Mouse (Mus musculus): Measurements from ENCODE around the gene Cacnb1. TPM values are rescaled to one million over a fixed set of nuclear protein-coding genes. Genes with fewer than 3 reads are reported as not detected.

Cacnb1 gene
- polyA plus RNA-seq, 1 experiment from 2014 or later: 41.5 TPM

GRCm38 (mm10) chr11:97979824-97980495, 42.9 kb downstream of the Cacnb1 start:
- Histone ChIP-seq H3K27ac (replicated peaks) (no peak overlapping the region), H3K9me3 (no peaks in the 10 kb centered on the region), H3K27me3 (peaks cover 10% of the 10 kb centered on the region), H3K36me3 (no peaks in the 10 kb centered on the region), H3K9ac (replicated peaks) (no peak overlapping the region), H3K4me1 (no peaks in the 10 kb centered on the region), H3K4me2 (replicated peaks) (no peak overlapping the region), H3K4me3 (no peak overlapping the region)
- WGBS: 69% methylated on average over 10 of the region's 10 CpGs
- no peak for ATAC-seq (replicated peaks)

DNA sequence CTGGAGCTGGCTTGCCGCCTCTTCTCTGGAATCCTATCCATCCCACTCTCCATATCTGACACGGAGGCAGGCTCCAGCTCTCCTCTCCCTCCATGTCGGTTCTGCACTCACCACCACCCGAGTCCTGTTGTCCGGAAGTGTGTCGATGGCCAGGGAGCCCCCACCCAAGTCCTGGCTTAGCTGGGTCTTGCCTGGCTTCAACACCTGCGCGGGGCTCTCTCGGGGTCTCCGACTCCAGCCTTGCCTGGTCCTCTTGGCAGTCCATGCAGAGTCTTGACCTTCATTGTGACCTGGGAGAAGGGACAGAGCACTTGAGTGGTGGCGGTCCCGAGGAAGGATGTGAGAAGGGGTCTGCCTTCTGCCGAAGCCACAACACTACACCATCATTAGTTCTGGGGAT, 44.4 kb downstream of the Cacnb1 start:
- no peaks in the 10 kb centered on the region for H3K9me3 ChIP-seq
- H3K4me2 ChIP-seq (replicated peaks): no peak overlapping the region
- 87% methylated on average over 13 of the region's 13 CpGs for WGBS
- H3K9ac ChIP-seq (replicated peaks): no peak overlapping the region
- ATAC-seq (replicated peaks): no peak
- H3K27ac ChIP-seq (replicated peaks): no peak overlapping the region
- no peaks in the 10 kb centered on the region for H3K4me1 ChIP-seq
- H3K27me3 ChIP-seq: no peaks in the 10 kb centered on the region
- H3K36me3 ChIP-seq: no peaks in the 10 kb centered on the region
- no peak overlapping the region for H3K4me3 ChIP-seq

DNA sequence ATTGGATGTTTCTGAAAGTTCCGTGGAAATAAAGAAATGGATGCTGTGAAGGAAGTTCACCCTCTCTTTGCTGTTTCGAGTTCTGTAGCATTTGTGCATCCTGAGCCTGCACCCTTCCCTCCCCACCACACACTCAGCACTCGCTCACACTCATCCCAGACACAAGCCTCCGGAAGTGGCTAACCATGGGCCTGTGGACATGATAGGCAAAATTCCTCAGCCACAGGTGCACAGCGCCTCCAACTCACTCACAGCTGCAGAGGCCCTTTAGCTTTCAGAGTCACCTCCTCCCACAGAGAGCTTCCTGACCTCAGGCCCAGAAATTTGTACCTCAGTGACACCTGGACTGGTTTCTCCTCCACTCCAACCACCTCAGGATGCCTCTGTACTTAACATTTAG, 45.0 kb downstream of the Cacnb1 start:
- H3K27ac ChIP-seq (replicated peaks): no peak overlapping the region
- ATAC-seq (replicated peaks): no peak

DNA sequence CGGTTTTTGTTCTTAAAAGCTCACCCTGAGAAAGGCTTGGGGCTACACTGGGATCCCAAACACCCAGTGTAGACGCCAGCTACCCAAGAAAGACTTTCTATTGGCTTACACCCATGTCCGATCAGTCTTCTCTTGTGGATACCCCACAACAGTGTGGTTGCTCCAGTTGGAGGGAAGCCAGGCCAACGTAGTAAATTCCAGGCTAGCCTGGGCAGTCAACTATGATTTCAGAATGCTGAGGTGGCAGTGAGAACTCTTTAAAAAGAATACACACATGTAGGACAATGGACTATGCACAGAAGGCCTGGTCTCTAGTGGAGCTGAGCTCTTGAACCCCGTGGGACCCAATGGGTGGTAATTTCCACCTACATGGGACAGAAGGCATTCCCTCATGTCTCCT, 48.1 kb downstream of the Cacnb1 start:
- H3K4me1 ChIP-seq: peaks cover 5% of the 10 kb centered on the region; the same call in 1 of the 2 replicates
- no peak for ATAC-seq (replicated peaks)
- H3K4me3 ChIP-seq: no peak overlapping the region
- H3K27me3 ChIP-seq: no peaks in the 10 kb centered on the region
- 86% methylated on average over 5 of the region's 5 CpGs for WGBS
- no peak overlapping the region for H3K9ac ChIP-seq (replicated peaks)
- H3K36me3 ChIP-seq: no peaks in the 10 kb centered on the region
- H3K27ac ChIP-seq (replicated peaks): no peak overlapping the region
- no peak overlapping the region for H3K4me2 ChIP-seq (replicated peaks)
- no peaks in the 10 kb centered on the region for H3K9me3 ChIP-seq

More for the DNA sequence above, 45.0 kb downstream of the Cacnb1 start:
- H3K4me3 ChIP-seq: no peak overlapping the region
- no peak overlapping the region for H3K4me2 ChIP-seq (replicated peaks)
- H3K27me3 ChIP-seq: no peaks in the 10 kb centered on the region
- no peaks in the 10 kb centered on the region for H3K4me1 ChIP-seq
- H3K9ac ChIP-seq (replicated peaks): no peak overlapping the region
- H3K36me3 ChIP-seq: no peaks in the 10 kb centered on the region
- 80% methylated on average over 5 of the region's 5 CpGs for WGBS
- no peaks in the 10 kb centered on the region for H3K9me3 ChIP-seq

GRCm38 (mm10) chr11:97974141-97974540, 48.7 kb downstream of the Cacnb1 start:
- H3K4me3 ChIP-seq: no peak overlapping the region
- ATAC-seq (replicated peaks): no peak
- H3K4me2 ChIP-seq (replicated peaks): no peak overlapping the region
- no peaks in the 10 kb centered on the region for H3K27me3 ChIP-seq
- H3K27ac ChIP-seq (replicated peaks): no peak overlapping the region
- WGBS: 90% methylated on average over 5 of the region's 5 CpGs
- peaks cover 5% of the 10 kb centered on the region; the same call in 1 of the 2 replicates for H3K4me1 ChIP-seq
- no peaks in the 10 kb centered on the region for H3K36me3 ChIP-seq
- no peaks in the 10 kb centered on the region for H3K9me3 ChIP-seq
- no peak overlapping the region for H3K9ac ChIP-seq (replicated peaks)

DNA sequence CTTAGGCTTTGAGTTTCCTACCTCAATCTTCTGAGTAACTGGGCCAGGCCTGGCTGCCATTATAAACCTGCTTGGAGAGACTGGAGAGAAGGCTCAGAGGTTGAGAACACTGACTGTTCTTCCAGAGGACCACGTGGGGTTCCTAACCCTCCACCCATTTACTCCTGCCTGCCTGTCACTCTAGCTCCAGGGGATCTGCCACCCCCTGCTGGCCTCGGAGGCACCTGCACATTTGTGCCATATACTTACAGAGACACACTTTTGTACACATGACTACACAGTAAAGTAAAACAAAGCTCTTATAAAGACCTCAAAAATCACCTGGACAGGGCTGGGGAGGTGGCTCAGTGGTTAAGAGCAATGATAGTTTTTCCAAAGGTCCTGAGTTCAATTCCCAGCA, 50.4 kb downstream of the Cacnb1 start:
- 70% methylated on average over 2 of the region's 2 CpGs for WGBS
- ATAC-seq (replicated peaks): no peak

GRCm38 (mm10) chr11:97971232-97971631, 51.6 kb downstream of the Cacnb1 start:
- WGBS: 34% methylated on average over 7 of the region's 7 CpGs
- H3K4me1 ChIP-seq: peaks cover 5% of the 10 kb centered on the region; the same call in 1 of the 2 replicates
- H3K9me3 ChIP-seq: no peaks in the 10 kb centered on the region
- H3K9ac ChIP-seq (replicated peaks): no peak overlapping the region
- no peak overlapping the region for H3K4me2 ChIP-seq (replicated peaks)
- H3K36me3 ChIP-seq: no peaks in the 10 kb centered on the region
- ATAC-seq (replicated peaks): no peak
- H3K4me3 ChIP-seq: no peak overlapping the region
- H3K27ac ChIP-seq (replicated peaks): 0 out of 2 replicates have a peak overlapping the region, but pooled peaks have one; percentile 3
- H3K27me3 ChIP-seq: no peaks in the 10 kb centered on the region

More for the DNA sequence above, 50.4 kb downstream of the Cacnb1 start:
- H3K9me3 ChIP-seq: no peaks in the 10 kb centered on the region
- H3K27me3 ChIP-seq: no peaks in the 10 kb centered on the region
- no peak overlapping the region for H3K4me3 ChIP-seq
- no peak overlapping the region for H3K4me2 ChIP-seq (replicated peaks)
- H3K36me3 ChIP-seq: no peaks in the 10 kb centered on the region
- no peak overlapping the region for H3K9ac ChIP-seq (replicated peaks)
- no peak overlapping the region for H3K27ac ChIP-seq (replicated peaks)
- H3K4me1 ChIP-seq: peaks cover 5% of the 10 kb centered on the region; the same call in 1 of the 2 replicates

GRCm38 (mm10) chr11:97970771-97971170, 52.1 kb downstream of the Cacnb1 start:
- 0 out of 2 replicates have a peak overlapping the region, but pooled peaks have one; percentile 3 for H3K27ac ChIP-seq (replicated peaks)
- 87% methylated on average over 7 of the region's 7 CpGs for WGBS
- no peaks in the 10 kb centered on the region for H3K36me3 ChIP-seq
- H3K4me2 ChIP-seq (replicated peaks): no peak overlapping the region
- H3K9me3 ChIP-seq: no peaks in the 10 kb centered on the region
- H3K9ac ChIP-seq (replicated peaks): no peak overlapping the region
- no peak overlapping the region for H3K4me3 ChIP-seq
- ATAC-seq (replicated peaks): no peak
- no peaks in the 10 kb centered on the region for H3K27me3 ChIP-seq
- peaks cover 5% of the 10 kb centered on the region; the same call in 1 of the 2 replicates for H3K4me1 ChIP-seq

DNA sequence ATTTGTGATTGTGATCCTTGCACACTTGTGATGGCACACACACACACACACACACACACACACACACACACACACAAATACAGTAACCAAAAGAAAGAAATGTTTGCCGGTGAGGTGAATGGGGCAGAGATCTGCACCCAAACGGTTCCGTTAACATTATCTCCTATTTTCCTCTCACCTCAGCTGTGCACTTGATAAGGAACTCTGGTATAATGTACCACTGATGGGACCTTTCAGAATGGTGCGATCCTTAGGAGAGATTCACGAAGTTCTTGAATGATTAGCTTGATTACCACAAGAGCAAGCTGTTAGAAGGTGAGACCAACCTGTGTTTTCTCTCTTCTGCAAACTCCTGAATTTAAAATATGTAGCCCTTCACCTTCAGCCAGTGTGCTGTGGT, 54.4 kb downstream of the Cacnb1 start:
- 85% methylated on average over 5 of the region's 5 CpGs for WGBS
- no peak overlapping the region for H3K4me2 ChIP-seq (replicated peaks)
- H3K4me1 ChIP-seq: peaks cover 5% of the 10 kb centered on the region; the same call in 1 of the 2 replicates

GRCm38 (mm10) chr11:97967114-97967513, 55.7 kb downstream of the Cacnb1 start:
- Histone ChIP-seq H3K27me3 (no peaks in the 10 kb centered on the region), H3K4me1 (peaks cover 5% of the 10 kb centered on the region; the same call in 1 of the 2 replicates), H3K4me3 (no peak overlapping the region), H3K4me2 (replicated peaks) (no peak overlapping the region), H3K9me3 (no peaks in the 10 kb centered on the region), H3K9ac (replicated peaks) (no peak overlapping the region), H3K36me3 (no peaks in the 10 kb centered on the region), H3K27ac (replicated peaks) (no peak overlapping the region)
- ATAC-seq (replicated peaks): no peak
- 21% methylated on average over 2 of the region's 2 CpGs for WGBS

More for the DNA sequence above, 54.4 kb downstream of the Cacnb1 start:
- Histone ChIP-seq H3K9ac (replicated peaks) (no peak overlapping the region), H3K4me3 (no peak overlapping the region), H3K9me3 (no peaks in the 10 kb centered on the region), H3K36me3 (no peaks in the 10 kb centered on the region), H3K27me3 (no peaks in the 10 kb centered on the region), H3K27ac (replicated peaks) (no peak overlapping the region)
- ATAC-seq (replicated peaks): no peak

DNA sequence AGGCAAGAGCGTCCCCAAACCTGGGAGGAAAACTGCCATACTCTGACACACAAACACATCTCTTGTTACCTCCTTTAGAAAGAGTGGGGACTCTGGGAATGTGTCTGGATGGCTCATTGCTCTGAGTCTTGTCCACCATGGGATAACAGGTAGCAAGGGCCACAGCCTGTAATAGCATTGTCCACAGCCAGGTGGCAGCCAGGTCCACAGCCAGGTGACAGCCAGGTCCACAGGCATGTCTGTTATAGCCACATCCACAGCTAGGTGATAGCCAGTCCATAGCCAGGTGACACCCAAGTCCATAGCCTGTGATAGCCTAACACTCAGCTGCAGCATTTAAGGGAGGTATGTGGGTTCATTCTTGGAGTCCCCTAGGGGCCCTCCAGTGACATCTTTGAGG, 61.9 kb downstream of the Cacnb1 start:
- Histone ChIP-seq H3K9me3 (no peaks in the 10 kb centered on the region), H3K4me2 (replicated peaks) (no peak overlapping the region), H3K36me3 (no peaks in the 10 kb centered on the region), H3K9ac (replicated peaks) (no peak overlapping the region), H3K27me3 (no peaks in the 10 kb centered on the region), H3K4me3 (no peak overlapping the region), H3K27ac (replicated peaks) (no peak overlapping the region), H3K4me1 (0 out of 2 replicates have a peak, but pooled peaks cover 4% of the 10 kb centered on the region)
- no peak for ATAC-seq (replicated peaks)
- 74% methylated on average over 1 of the region's 1 CpGs for WGBS

- no peak overlapping the region for H3K4me3 ChIP-seq
Measured at GRCm38 (mm10) chr11:97959300-97959680, 63.5 kb downstream of the Cacnb1 start.

More at GRCm38 (mm10) chr11:97959300-97959680, 63.5 kb downstream of the Cacnb1 start:
- Histone ChIP-seq H3K9ac (replicated peaks) (no peak overlapping the region), H3K4me1 (peaks cover 4% of the 10 kb centered on the region; the same call in 1 of the 2 replicates), H3K9me3 (no peaks in the 10 kb centered on the region), H3K36me3 (no peaks in the 10 kb centered on the region), H3K27me3 (no peaks in the 10 kb centered on the region), H3K27ac (replicated peaks) (no peak overlapping the region), H3K4me2 (replicated peaks) (no peak overlapping the region)
- no peak for ATAC-seq (replicated peaks)
- WGBS: 46% methylated on average over 5 of the region's 5 CpGs
